In the genomic region with DNA sequence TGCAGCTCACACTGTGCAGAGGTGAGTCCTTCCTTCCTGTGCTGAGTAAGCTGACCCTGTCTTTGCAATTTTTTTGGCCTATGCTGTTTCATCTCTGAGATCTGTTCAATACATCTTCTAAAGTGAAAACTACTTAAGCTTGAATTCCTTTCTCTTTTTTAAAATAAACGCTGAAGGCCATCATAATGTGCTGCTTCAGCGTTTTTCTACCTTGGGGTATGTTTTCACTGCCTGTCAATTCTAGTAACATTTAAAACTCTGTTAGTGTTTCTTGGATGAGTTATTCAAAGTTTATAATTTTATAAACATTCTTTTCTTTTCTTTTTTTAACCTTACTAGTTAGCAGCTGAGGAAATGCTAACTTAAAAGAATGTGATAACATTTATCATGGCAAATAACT, we compare ENCODE assay signal across 3 mouse cellular contexts.
TF ChIP-seq lines count a peak whose summit lies in the region.

No protein-coding gene starts in this region.

TF ChIP-seq in CH12.LX, 34 proteins besides CTCF, POLR2A, EP300 and RAD21 (continued from another document):
- peak; percentile 82; the same call in 1 of the 2 replicates for TF ChIP-seq MAFK (IDR thresholded peaks at IDR 0.05; ENCODE audit: insufficient replicate concordance, low read length)

TF ChIP-seq in ES-E14, 5 proteins besides CTCF, POLR2A, EP300 and RAD21 (continued from another document):
- no peak for TF ChIP-seq ZNF384 (IDR thresholded peaks at IDR 0.05; ENCODE audit: low read depth, low read length)

TF ChIP-seq in MEL, 35 proteins besides CTCF, POLR2A, EP300 and RAD21 (continued from another document):
- TF ChIP-seq MXI1 (IDR thresholded peaks at IDR 0.05; ENCODE audit: low read depth, low read length) (no peak), ZMIZ1 (IDR thresholded peaks at IDR 0.05; ENCODE audit: low read depth, low read length) (no peak)
TF ChIP-seq in MEL: peak in this region for 1.
